Mouse (Mus musculus): ENCODE results near the gene 2200002D01Rik.

- TF ChIP-seq CTCF (IDR thresholded peaks at IDR 0.05; ENCODE audit: low read depth, low read length): no peak
- TF ChIP-seq POLR2A (IDR thresholded peaks at IDR 0.05; ENCODE audit: borderline replicate concordance, low read depth, low read length): no peak
Measured at GRCm38 (mm10) chr7:29266931-29267330, 18.7 kb upstream of the 2200002D01Rik start.

Data from bone marrow macrophage, adult 2 months (primary cell).